8 mouse cellular contexts compared by ENCODE assay signal in the genomic region with DNA sequence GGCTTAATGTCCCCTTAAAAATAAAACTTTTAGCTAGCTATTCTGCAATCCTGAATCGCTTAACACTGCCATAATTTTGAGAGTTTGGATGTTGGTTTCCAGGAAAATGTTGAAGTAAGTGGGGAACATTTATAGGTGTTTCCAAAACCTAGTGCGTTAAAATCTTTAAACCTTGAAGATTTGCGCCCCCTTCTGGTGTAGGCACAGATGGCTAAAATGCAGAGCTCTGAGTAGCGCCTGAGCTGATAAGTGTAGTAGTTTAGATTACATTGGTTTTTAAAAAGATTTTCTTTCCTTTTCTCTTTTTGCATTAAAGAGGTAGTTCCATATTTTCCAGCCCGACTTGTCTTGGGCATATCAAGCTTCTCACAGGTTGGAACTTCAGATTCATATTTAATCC. TPM values are rescaled to one million over a fixed set of nuclear protein-coding genes. Genes with fewer than 3 reads are reported as not detected.
DNase-seq lines count a peak whose midpoint lies in the region; ATAC-seq and TF ChIP-seq lines count a peak whose summit lies in the region.
"Had no signal": no experiment of that assay in that cellular context is flagged by ENCODE, and none has a peak within 500 bp of the region (broad histone marks: within the 10 kb centered on the region; RNA-seq: fewer than 3 reads in every experiment).

No protein-coding gene starts in this region.

- H3K4me2 ChIP-seq in kidney, embryonic 14.5 days (replicated peaks; ENCODE audit: low read depth, low read length): no peak overlapping the region

- H3K9me3 ChIP-seq in kidney, embryonic 14.5 days (ENCODE audit: control insufficient read depth, low read length): no peaks in the 10 kb centered on the region
- H3K9me3 ChIP-seq in G1E (replicated peaks): no peaks in the 10 kb centered on the region

- peak; percentile 71 for DNase-seq in kidney, adult 2 months
- no peak for DNase-seq in G1E (ENCODE audit: low spot score)
- DNase-seq in adrenal gland, postnatal 25 days: peak; percentile 54
- peak; percentile 28 to 43 for DNase-seq in frontal cortex, postnatal 25 days (ENCODE audit: low spot score in 2 of 2)
- DNase-seq in left cerebral cortex, postnatal 36 days (ENCODE audit: low spot score in 2 of 2): peak; percentile 34 to 43
- peak; percentile 19 for DNase-seq in retina, postnatal 7 days (ENCODE audit: low read depth, low spot score)

- H3K27ac ChIP-seq in kidney, adult 2 months (ENCODE audit: insufficient read depth, low read depth, low read length): no peak overlapping the region
- no peak overlapping the region for H3K27ac ChIP-seq in kidney, embryonic 14.5 days (ENCODE audit: low read depth, low read length)

- peak; percentile 63 for TF ChIP-seq CTCF in kidney, adult 2 months (conservative IDR thresholded peaks at IDR 0.05; ENCODE audit: insufficient read depth, insufficient read length, low read depth, low read length)
- peak; percentile 22; the same call in 1 of the 2 replicates for TF ChIP-seq CTCF in G1E (IDR thresholded peaks at IDR 0.05; ENCODE audit: low read depth, low read length)

- no peak overlapping the region for H3K4me3 ChIP-seq in kidney, adult 2 months (ENCODE audit: insufficient read depth, low read depth, low read length)
- no peak overlapping the region for H3K4me3 ChIP-seq in kidney, embryonic 14.5 days (ENCODE audit: low read length)
- H3K4me3 ChIP-seq in G1E (ENCODE audit: low read depth, low read length): no peak overlapping the region

- WGBS in kidney, adult 2 months: 38% methylated on average over 5 of the region's 5 CpGs
- WGBS in kidney, embryonic 14.5 days: 39% methylated on average over 5 of the region's 5 CpGs

- H3K27me3 ChIP-seq in kidney, adult 2 months (replicated peaks; ENCODE audit: control insufficient read depth, insufficient read depth, low read length): no peaks in the 10 kb centered on the region
- H3K27me3 ChIP-seq in kidney, embryonic 14.5 days (ENCODE audit: control insufficient read depth, insufficient read depth, low read length): no peaks in the 10 kb centered on the region
- no peaks in the 10 kb centered on the region for H3K27me3 ChIP-seq in G1E (ENCODE audit: insufficient read depth, low read length)

- no peak overlapping the region for H3K9ac ChIP-seq in kidney, embryonic 14.5 days (ENCODE audit: low read depth, low read length)

- H3K4me1 ChIP-seq in kidney, adult 2 months (ENCODE audit: control insufficient read depth, insufficient read depth, low read length): no peaks in the 10 kb centered on the region
- H3K4me1 ChIP-seq in kidney, embryonic 14.5 days (ENCODE audit: control insufficient read depth, insufficient read depth, low read length): no peaks in the 10 kb centered on the region
- no peaks in the 10 kb centered on the region for H3K4me1 ChIP-seq in G1E (ENCODE audit: insufficient read depth, low read depth, low read length)

- peaks cover 4% of the 10 kb centered on the region for H3K36me3 ChIP-seq in kidney, adult 2 months (ENCODE audit: control insufficient read depth, insufficient read depth, low read length)
- peaks cover 30% of the 10 kb centered on the region for H3K36me3 ChIP-seq in kidney, embryonic 14.5 days (ENCODE audit: control insufficient read depth, insufficient read depth, low read length)
- H3K36me3 ChIP-seq in G1E (replicated peaks): no peaks in the 10 kb centered on the region

- no peak for TF ChIP-seq POLR2A in kidney, adult 2 months (IDR thresholded peaks at IDR 0.05; ENCODE audit: low read depth, low read length)

- ATAC-seq in kidney, embryonic 14.5 days (ENCODE audit: low FRiP score, low TSS enrichment): no peak
- ATAC-seq in G1E (ENCODE audit: extremely low read depth, insufficient number of reproducible peaks, low FRiP score, poor library complexity, severe bottlenecking): no peak

- intact Hi-C loops in left cerebral cortex, postnatal 36 days (cut with DNase I): loop anchor here (2.0 kb wide), 1 partner anchor 161 kb away; no protein-coding TSS in a partner anchor

RNA-seq across cellular contexts. Expression of gene Rep15, which starts 38.1 kb away (rescaled TPM):
- polyA plus RNA-seq in kidney, adult 2 months (2012; rRNA removed): 0.35 and 0.42 TPM in 2 replicates
- polyA plus RNA-seq in kidney, embryonic 14.5 days (2014; fragmentation: Nextera tagmentation; extraction: Ambion mirVana): 1.6 and 1.7 TPM in 2 replicates
- total RNA-seq in G1E (2014; fragmentation: Nextera tagmentation) (not detected in 2 replicates), G1E (2017) (0.05 and 0.12 TPM in 2 replicates)
- not detected in 2 replicates for polyA plus RNA-seq in G1E (2012)
- 0.95 and 1.6 TPM in 2 replicates for total RNA-seq in adrenal gland, postnatal 25 days (2021)
- 1 to 10 TPM; 1.1 to 2.7 TPM for total RNA-seq in left cerebral cortex, postnatal 36 days (2021)

RNA-seq across cellular contexts. Expression of gene 1700034J05Rik, which starts 40.0 kb away (rescaled TPM):
- polyA plus RNA-seq in kidney, adult 2 months (2012; rRNA removed): 0.07 TPM in 1 of 2 replicates, not detected in the other
- 0.37 and 0.45 TPM in 2 replicates for polyA plus RNA-seq in kidney, embryonic 14.5 days (2014; fragmentation: Nextera tagmentation; extraction: Ambion mirVana)
- not detected in 2 replicates for total RNA-seq in G1E (2014; fragmentation: Nextera tagmentation)
- 0.11 TPM in 1 of 2 replicates, not detected in the other for total RNA-seq in G1E (2017)
- polyA plus RNA-seq in G1E (2012): not detected in 2 replicates
- not detected in 2 replicates for total RNA-seq in adrenal gland, postnatal 25 days (2021)
- total RNA-seq in left cerebral cortex, postnatal 36 days (2021): not detected
- total RNA-seq: gastrocnemius, postnatal 36 days had no signal

RNA-seq across cellular contexts. Expression of gene Mrps35, which starts 48.3 kb away (rescaled TPM):
- 16.9 and 33.1 TPM in 2 replicates for polyA plus RNA-seq in kidney, adult 2 months (2012; rRNA removed)
- polyA plus RNA-seq in kidney, embryonic 14.5 days (2014; fragmentation: Nextera tagmentation; extraction: Ambion mirVana): 135 and 153 TPM in 2 replicates
- total RNA-seq in G1E (2014; fragmentation: Nextera tagmentation) (46.1 and 53.2 TPM in 2 replicates), G1E (2017) (93.1 and 95.4 TPM in 2 replicates)
- polyA plus RNA-seq in G1E (2012): 11.2 and 17.6 TPM in 2 replicates
- total RNA-seq in adrenal gland, postnatal 25 days (2021): 69.6 and 98.0 TPM in 2 replicates
- 10 to 100 TPM; 45.2 to 52.9 TPM for total RNA-seq in left cerebral cortex, postnatal 36 days (2021)
